Mouse (Mus musculus) lung, postnatal 0 days (tissue): Measurements from ENCODE around the gene Gm49340.

Experiments used
- CTCF ChIP-seq: IDR thresholded peaks from 2 replicates; pipeline ENCODE4 v1.5.1; 2016; ENCODE audit warnings: antibody characterized with exemption, mild to moderate bottlenecking
- EP300 ChIP-seq: IDR thresholded peaks from 2 replicates; pipeline ENCODE4 v1.6.1; 2016; ENCODE audit warnings: antibody characterized with exemption, mild to moderate bottlenecking, control low read depth

- no peak for TF ChIP-seq CTCF
- TF ChIP-seq EP300 = no peak
Measured at GRCm38 (mm10) chr11:73289621-73290020, 39.9 kb upstream of the Gm49340 start.
